10 mouse cellular contexts compared by ENCODE assay signal in the genomic region with DNA sequence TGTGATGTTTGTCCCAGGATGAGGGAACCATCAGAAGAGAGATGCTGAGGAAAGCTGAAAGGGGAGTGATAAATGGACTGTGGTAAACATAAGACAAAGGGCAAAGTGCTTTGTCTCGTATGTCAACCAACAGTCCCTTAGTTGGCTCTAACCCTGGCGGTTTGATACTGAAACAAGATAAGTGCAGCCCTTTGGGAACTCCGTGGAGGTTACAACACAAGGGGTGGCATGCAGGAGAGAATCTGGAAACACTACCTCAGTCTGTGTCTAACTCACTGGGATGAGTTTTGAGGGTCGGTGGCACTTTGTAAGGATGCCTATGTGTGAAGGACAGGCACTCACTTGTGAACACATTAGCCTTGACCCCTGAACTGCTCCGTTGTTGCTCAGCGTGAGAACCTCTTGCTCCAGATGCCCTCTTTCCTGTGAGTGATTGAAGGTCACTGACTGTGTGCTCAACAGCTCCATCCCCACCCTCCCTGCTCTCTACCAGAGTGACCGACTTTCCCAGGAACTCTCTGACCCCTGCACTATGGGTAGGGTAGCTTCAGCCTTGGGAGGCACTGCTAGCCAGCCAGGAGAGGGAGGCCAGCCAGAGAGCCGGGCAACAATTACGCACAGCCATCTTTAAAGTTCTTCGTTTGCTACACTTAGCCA.
DNase-seq lines count a peak whose midpoint lies in the region; ATAC-seq lines count a peak whose summit lies in the region.
"Had no signal": no experiment of that assay in that cellular context is flagged by ENCODE, and none has a peak within 500 bp of the region (broad histone marks: within the 10 kb centered on the region; RNA-seq: fewer than 3 reads in every experiment).

No protein-coding gene starts in this region.

- no peak for ATAC-seq in hindbrain, embryonic 13.5 days (ENCODE audit: low FRiP score)
- peak; percentile 22; the same call in 1 of the 2 replicates for ATAC-seq in hindbrain, embryonic 14.5 days (ENCODE audit: low FRiP score)
- ATAC-seq in liver, embryonic 13.5 days (ENCODE audit: low read depth), result peak; percentile 79
- ATAC-seq: forebrain, embryonic 14.5 days had no signal

- H3K9me3 ChIP-seq in hindbrain, embryonic 10.5 days, result peaks cover 6% of the 10 kb centered on the region; the same call in 1 of the 2 replicates
- no peaks in the 10 kb centered on the region for H3K9me3 ChIP-seq in hindbrain, embryonic 13.5 days
- H3K9me3 ChIP-seq in hindbrain, embryonic 14.5 days (ENCODE audit: control insufficient read depth, low read length), result 0 out of 2 replicates have a peak, but pooled peaks cover 2% of the 10 kb centered on the region
- H3K9me3 ChIP-seq in liver, embryonic 13.5 days (replicated peaks), result no peaks in the 10 kb centered on the region

- H3K27ac ChIP-seq in hindbrain, embryonic 10.5 days, result peak overlapping the region; percentile 81
- H3K27ac ChIP-seq in hindbrain, embryonic 13.5 days, result no peak overlapping the region
- H3K27ac ChIP-seq in hindbrain, embryonic 14.5 days, result no peak overlapping the region
- no peak overlapping the region for H3K27ac ChIP-seq in liver, embryonic 13.5 days

- H3K27me3 ChIP-seq in hindbrain, embryonic 10.5 days (ENCODE audit: insufficient read depth, poor library complexity, severe bottlenecking), result no peaks in the 10 kb centered on the region
- H3K27me3 ChIP-seq in hindbrain, embryonic 13.5 days, result no peaks in the 10 kb centered on the region
- no peaks in the 10 kb centered on the region for H3K27me3 ChIP-seq in hindbrain, embryonic 14.5 days (ENCODE audit: control insufficient read depth, insufficient read depth, low read length)
- no peaks in the 10 kb centered on the region for H3K27me3 ChIP-seq in liver, embryonic 13.5 days

- H3K36me3 ChIP-seq in hindbrain, embryonic 10.5 days, result peaks cover 51% of the 10 kb centered on the region
- H3K36me3 ChIP-seq in hindbrain, embryonic 13.5 days, result peaks cover 2% of the 10 kb centered on the region; the same call in 1 of the 2 replicates
- H3K36me3 ChIP-seq in hindbrain, embryonic 14.5 days (replicated peaks; ENCODE audit: control insufficient read depth, insufficient read depth), result no peaks in the 10 kb centered on the region
- H3K36me3 ChIP-seq in liver, embryonic 13.5 days, result no peaks in the 10 kb centered on the region; the same call in 1 of the 2 replicates

- H3K9ac ChIP-seq in hindbrain, embryonic 13.5 days, result no peak overlapping the region
- H3K9ac ChIP-seq in hindbrain, embryonic 14.5 days, result no peak overlapping the region
- no peak overlapping the region for H3K9ac ChIP-seq in liver, embryonic 13.5 days

- peaks cover 65% of the 10 kb centered on the region for H3K4me1 ChIP-seq in hindbrain, embryonic 10.5 days (replicated peaks)
- peaks cover 10% of the 10 kb centered on the region for H3K4me1 ChIP-seq in hindbrain, embryonic 13.5 days (replicated peaks)
- H3K4me1 ChIP-seq in hindbrain, embryonic 14.5 days (replicated peaks; ENCODE audit: control insufficient read depth, insufficient read depth, low read length), result no peaks in the 10 kb centered on the region
- peaks cover 18% of the 10 kb centered on the region for H3K4me1 ChIP-seq in liver, embryonic 13.5 days (replicated peaks)

- DNase-seq in hindbrain, embryonic 10.5 days (ENCODE audit: low spot score), result peak; percentile 81
- peak; percentile 46 for DNase-seq in adrenal gland, adult 2 months
- no peak for DNase-seq in hindbrain, embryonic 14.5 days (ENCODE audit: low spot score)
- DNase-seq in liver, embryonic 13.5 days, result no peak
- no peak for DNase-seq in gastrocnemius, postnatal 10 days
- DNase-seq in urinary bladder, postnatal 4 days (ENCODE audit: low spot score in 2 of 2), result no peak
- DNase-seq in heart, postnatal 14 days, result no peak
- DNase-seq: cerebellum, adult 11-12 months had no signal

- intact Hi-C loops in heart, postnatal 14 days (cut with DNase I), result no loop called here

- no peak overlapping the region for H3K4me3 ChIP-seq in hindbrain, embryonic 10.5 days
- H3K4me3 ChIP-seq in hindbrain, embryonic 13.5 days, result no peak overlapping the region
- H3K4me3 ChIP-seq in hindbrain, embryonic 14.5 days (replicated peaks; ENCODE audit: low read length), result no peak overlapping the region
- no peak overlapping the region for H3K4me3 ChIP-seq in liver, embryonic 13.5 days (replicated peaks)

- H3K4me2 ChIP-seq in hindbrain, embryonic 13.5 days, result no peak overlapping the region
- no peak overlapping the region for H3K4me2 ChIP-seq in hindbrain, embryonic 14.5 days (replicated peaks)
- H3K4me2 ChIP-seq in liver, embryonic 13.5 days, result no peak overlapping the region

- 24% methylated on average over 10 of the region's 10 CpGs for WGBS in hindbrain, embryonic 10.5 days
- 20% methylated on average over 10 of the region's 10 CpGs for WGBS in hindbrain, embryonic 13.5 days
- 24% methylated on average over 10 of the region's 10 CpGs for WGBS in hindbrain, embryonic 14.5 days
- WGBS in liver, embryonic 13.5 days (ENCODE audit: insufficient replicate concordance), result 53% methylated on average over 10 of the region's 10 CpGs

Comparison
In these comparisons a context has a peak if more than half of its experiments do, and no peak if none do; other contexts are left out.
1. DNase-seq: peak in hindbrain, embryonic 10.5 days (single experiment) and adrenal gland, adult 2 months (single experiment); none in hindbrain, embryonic 14.5 days (single experiment), liver, embryonic 13.5 days (single experiment), gastrocnemius, postnatal 10 days (single experiment), urinary bladder, postnatal 4 days (0 of 2) and heart, postnatal 14 days (0 of 2).